Mouse (Mus musculus): ENCODE measurements around the gene Acsm3.

Gene Acsm3

DNA sequence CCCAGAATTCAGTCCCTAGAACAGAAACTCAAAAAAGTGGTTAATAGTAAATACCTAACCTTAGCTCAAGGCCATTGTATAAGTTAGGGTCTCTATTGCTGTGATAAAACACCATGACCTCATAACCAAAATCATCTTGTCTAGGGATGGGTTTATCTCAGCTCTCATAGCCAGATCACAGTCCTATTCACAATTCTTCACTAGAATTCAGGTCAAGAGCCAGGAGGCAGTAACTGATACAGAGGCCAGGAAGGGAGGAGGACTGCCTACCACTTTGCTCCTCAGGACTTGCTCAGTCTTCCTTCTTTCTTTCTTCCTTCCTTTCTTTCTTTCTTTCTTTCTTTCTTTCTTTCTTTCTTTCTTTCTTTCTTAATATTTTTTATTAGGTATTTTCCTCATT is 34.6 kb downstream of the Acsm3 start:
- no peak for DNase-seq (ENCODE audit: low read depth, low spot score)

DNA sequence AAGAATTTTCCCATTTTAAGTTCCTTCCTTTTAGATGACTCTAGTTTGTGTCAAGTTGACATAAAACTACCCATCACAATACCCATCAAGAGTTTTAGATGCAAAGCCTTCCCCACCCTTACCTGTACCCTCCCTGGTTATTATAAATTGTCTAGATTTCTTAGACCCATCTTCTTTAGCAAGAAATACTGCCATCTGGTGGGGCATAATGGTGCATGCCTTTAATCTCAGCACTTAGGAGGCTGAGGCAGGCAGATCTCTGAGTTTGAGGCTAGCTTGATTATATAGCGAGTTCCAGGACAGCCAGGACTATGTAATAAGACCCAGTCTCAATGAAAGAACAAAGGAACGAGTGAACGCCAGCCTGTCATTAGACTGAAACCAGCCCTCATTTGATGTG is 39.8 kb downstream of the Acsm3 start:
- DNase-seq (ENCODE audit: low read depth, low spot score), result peak; percentile 43

DNA sequence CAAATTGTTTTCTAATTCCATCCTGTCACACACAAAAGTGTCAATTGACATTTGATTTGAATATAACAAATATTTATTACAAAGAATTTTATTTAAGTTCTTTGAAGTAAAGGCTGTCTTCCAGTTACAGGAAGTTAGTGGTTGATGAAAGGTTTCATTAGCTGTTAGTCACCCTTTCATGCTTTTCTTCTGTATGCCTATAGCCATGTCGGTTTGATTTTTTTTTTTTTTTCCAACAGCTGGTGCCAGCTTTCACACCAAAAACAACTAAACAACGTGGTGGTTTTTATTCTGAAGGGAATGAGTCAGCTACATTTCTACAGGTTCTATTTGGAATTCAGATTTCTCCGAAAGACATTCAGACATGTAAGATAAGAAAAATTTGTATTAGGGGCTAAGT is 40.3 kb downstream of the Acsm3 start:
- no peak for DNase-seq (ENCODE audit: low read depth, low spot score)

GRCm38 (mm10) chr7:119807396-119807795 is 46.7 kb downstream of the Acsm3 start:
- DNase-seq (ENCODE audit: low read depth, low spot score), result peak; percentile 56

GRCm38 (mm10) chr7:119808723-119809122 is 48.0 kb downstream of the Acsm3 start:
- DNase-seq (ENCODE audit: low read depth, low spot score), result no peak

- no peak for DNase-seq (ENCODE audit: low read depth, low spot score)
These were observed 74.6 kb downstream of the Acsm3 start for GRCm38 (mm10) chr7:119835371-119835770.

DNA sequence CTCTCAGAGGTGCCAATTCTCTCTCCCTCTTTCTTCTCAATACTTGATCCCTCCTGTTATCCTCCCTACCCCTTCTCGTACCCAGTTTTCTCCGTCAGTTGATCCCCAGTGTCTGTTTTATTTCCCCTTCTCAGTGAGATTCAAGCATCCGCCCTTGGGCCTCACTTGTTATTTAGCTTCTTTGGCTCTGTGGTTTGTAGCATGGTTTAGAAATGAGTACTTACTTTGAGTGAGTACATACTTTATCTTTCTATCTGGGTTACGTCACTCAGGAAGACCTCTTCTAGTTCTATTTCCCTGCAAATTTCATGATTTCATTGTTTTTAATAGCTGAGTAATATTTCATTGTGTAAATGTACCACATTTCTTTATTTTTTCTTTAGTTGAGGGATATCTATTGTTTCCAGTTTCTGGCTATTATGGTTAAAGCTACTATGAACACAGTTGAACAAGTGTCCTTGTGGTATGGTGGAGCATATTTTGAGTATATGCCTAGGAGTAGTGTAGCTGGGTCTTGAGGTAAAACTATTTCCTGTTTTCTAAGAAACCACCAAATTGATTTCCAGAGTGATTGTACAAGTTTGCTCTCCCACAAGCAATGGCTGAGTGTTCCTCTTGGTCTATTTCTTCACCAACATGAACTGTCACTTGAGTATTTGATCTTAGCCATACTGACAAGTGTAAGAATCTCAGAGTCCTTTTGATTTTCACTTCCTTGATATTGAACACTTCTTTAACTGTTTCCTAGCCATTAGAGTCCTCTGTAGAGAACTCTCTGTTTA is 75.5 kb downstream of the Acsm3 start:
- no peak for DNase-seq (ENCODE audit: low read depth, low spot score)
